Mouse (Mus musculus) embryonic facial prominence, embryonic 11.5 days (tissue): ENCODE results near the gene F2rl1. TPM values are rescaled to one million over a fixed set of nuclear protein-coding genes. Genes with fewer than 3 reads are reported as not detected.

Experiments
- ATAC-seq: fragments of 200-750 bp; cut with Nextera tagmentation; replicated peaks from 2 replicates; pipeline ENCODE4 v1.8.0; 2017; ENCODE audit warnings: low read depth; ENCODE audit not compliant: insufficient number of reproducible peaks, low FRiP score, low TSS enrichment
- DNase-seq: peaks from one replicate; pipeline ENCODE4 v3.0.0-alpha.2; 2015; ENCODE audit warnings: low spot score
- H3K27ac ChIP-seq: fragments of 300-500 bp; sonication (generic); replicated peaks from 2 replicates; pipeline ENCODE4 v1.5.1; 2014; ENCODE audit warnings: mild to moderate bottlenecking, low read depth, low read length, control low read depth
- H3K27me3 ChIP-seq: fragments of 300-500 bp; sonication (generic); 2 replicates; pipeline ENCODE4 v1.6.1; 2014; ENCODE audit warnings: mild to moderate bottlenecking, low read length, moderate library complexity, mixed read lengths; ENCODE audit not compliant: control insufficient read depth, insufficient read depth
- H3K36me3 ChIP-seq: fragments of 300-500 bp; sonication (generic); replicated peaks from 2 replicates; pipeline ENCODE4 v1.6.1; 2014; ENCODE audit warnings: low read depth, mild to moderate bottlenecking, low read length, moderate library complexity, mixed read lengths; ENCODE audit not compliant: control insufficient read depth, insufficient read depth
- H3K4me1 ChIP-seq: fragments of 300-500 bp; sonication (generic); 2 replicates; pipeline ENCODE4 v1.6.1; 2014; ENCODE audit warnings: low read length, mixed read lengths; ENCODE audit not compliant: control insufficient read depth, insufficient read depth
- H3K4me2 ChIP-seq: fragments of 300-500 bp; sonication (generic); 2 replicates; pipeline ENCODE4 v1.6.1; 2014; ENCODE audit warnings: low read depth, mild to moderate bottlenecking, control low read depth, low read length, moderate library complexity
- H3K4me3 ChIP-seq: fragments of 300-500 bp; sonication (generic); 2 replicates; pipeline ENCODE4 v1.5.1; 2014; ENCODE audit warnings: low read depth, low read length, control low read depth
- H3K9ac ChIP-seq: fragments of 300-500 bp; sonication (generic); replicated peaks from 2 replicates; pipeline ENCODE4 v1.6.1; 2014; ENCODE audit warnings: mild to moderate bottlenecking, control low read depth, low read length
- H3K9me3 ChIP-seq: fragments of 300-500 bp; sonication (generic); replicated peaks from 2 replicates; pipeline ENCODE4 v1.6.1; 2016; ENCODE audit warnings: mild to moderate bottlenecking, low read length, inconsistent platforms, mixed read lengths; ENCODE audit not compliant: control insufficient read depth
- WGBS: fragments of 180-500 bp; shearing (Covaris S2); extraction: QIAGEN DNeasy Blood & Tissue Kit; methylation state at CpG from one replicate; pipeline ENCODE4 v1.1.7; 2014; 5-methylcytosine and 5-hydroxymethylcytosine counted together
- polyA plus RNA-seq: library from polyadenylated mRNA; unstranded; fragments of >200 nt; fragmentation: Nextera tagmentation; extraction: Ambion mirVana; gene quantifications from 2 replicates; pipeline ENCODE4 v1.2.1, GENCODE M21; 2014

The F2rl1 gene
- polyA plus RNA-seq, 1 experiment from 2014 or later = 0.38 TPM

GRCm38 (mm10) chr13:95503279-95503917 is 21.6 kb downstream of the F2rl1 start:
- H3K36me3 ChIP-seq = no peaks in the 10 kb centered on the region

DNA sequence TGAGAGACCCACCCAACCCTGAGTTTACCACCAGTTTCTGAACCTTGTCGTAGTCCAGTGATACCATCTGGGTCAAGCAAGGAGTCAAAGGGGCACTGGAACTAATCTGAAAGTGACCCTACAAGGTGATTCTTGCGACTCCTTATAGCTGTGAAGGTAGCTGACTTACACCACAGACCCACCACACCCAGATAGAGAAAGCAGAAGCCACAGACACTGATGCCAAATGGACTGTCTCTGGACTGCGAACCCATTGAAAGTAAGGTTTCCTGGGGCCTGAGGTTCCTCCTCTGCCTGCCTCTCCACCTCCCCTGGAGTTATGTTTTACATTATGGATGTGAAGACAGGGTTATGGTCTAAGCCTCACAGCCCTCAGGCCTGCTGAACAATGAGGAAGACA is 28.4 kb downstream of the F2rl1 start:
- ATAC-seq = no peak
- H3K27ac ChIP-seq = no peak overlapping the region
- no peaks in the 10 kb centered on the region for H3K4me1 ChIP-seq
- no peaks in the 10 kb centered on the region for H3K36me3 ChIP-seq
- DNase-seq = no peak
- H3K4me2 ChIP-seq = no peak overlapping the region
- WGBS = 94% methylated on average over 3 of the region's 3 CpGs
- no peak overlapping the region for H3K9ac ChIP-seq
- no peaks in the 10 kb centered on the region for H3K9me3 ChIP-seq
- H3K27me3 ChIP-seq = no peaks in the 10 kb centered on the region
- H3K4me3 ChIP-seq = no peak overlapping the region

More at GRCm38 (mm10) chr13:95503279-95503917, 21.6 kb downstream of the F2rl1 start:
- no peaks in the 10 kb centered on the region for H3K4me1 ChIP-seq
- H3K27me3 ChIP-seq = no peaks in the 10 kb centered on the region
- no peak overlapping the region for H3K4me3 ChIP-seq
- no peaks in the 10 kb centered on the region for H3K9me3 ChIP-seq
- ATAC-seq = no peak
- H3K9ac ChIP-seq = no peak overlapping the region
- no peak overlapping the region for H3K4me2 ChIP-seq
- 75% methylated on average over 8 of the region's 8 CpGs for WGBS
- H3K27ac ChIP-seq = no peak overlapping the region
- DNase-seq = no peak

- H3K27ac ChIP-seq = no peak overlapping the region
- DNase-seq = no peak
- no peaks in the 10 kb centered on the region for H3K27me3 ChIP-seq
- no peaks in the 10 kb centered on the region for H3K36me3 ChIP-seq
- 72% methylated on average over 8 of the region's 8 CpGs for WGBS
- no peaks in the 10 kb centered on the region for H3K4me1 ChIP-seq
- H3K4me2 ChIP-seq = no peak overlapping the region
- no peaks in the 10 kb centered on the region for H3K9me3 ChIP-seq
- no peak overlapping the region for H3K9ac ChIP-seq
- no peak for ATAC-seq
- no peak overlapping the region for H3K4me3 ChIP-seq
Observed at GRCm38 (mm10) chr13:95494812-95495211, 30.2 kb downstream of the F2rl1 start.

- Histone ChIP-seq H3K27ac (no peak overlapping the region), H3K4me2 (no peak overlapping the region), H3K27me3 (no peaks in the 10 kb centered on the region)
Observed at GRCm38 (mm10) chr13:95493296-95493695, 31.7 kb downstream of the F2rl1 start.

DNA sequence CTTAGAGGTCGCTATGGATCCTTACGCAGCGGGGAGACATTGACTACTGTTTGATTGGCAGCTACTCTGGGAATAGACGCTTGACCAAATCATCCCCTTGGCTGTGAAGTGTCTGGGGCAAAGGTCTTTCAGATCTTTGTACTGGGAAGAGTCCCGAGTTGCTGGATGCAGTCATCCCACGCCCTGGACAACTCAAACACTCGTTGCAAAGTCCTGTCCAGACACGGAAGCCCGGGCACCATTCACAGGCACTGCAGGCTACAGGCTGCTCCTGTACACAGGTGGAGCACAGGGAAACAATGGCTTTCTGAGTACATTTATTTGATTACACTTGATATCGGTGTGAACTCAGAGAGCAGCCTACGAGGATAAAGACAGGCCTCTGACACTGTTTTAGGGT is 33.7 kb downstream of the F2rl1 start:
- H3K36me3 ChIP-seq = no peaks in the 10 kb centered on the region
- DNase-seq (no peak), ATAC-seq (no peak)
- no peaks in the 10 kb centered on the region for H3K9me3 ChIP-seq
- 72% methylated on average over 11 of the region's 11 CpGs for WGBS
- H3K4me3 ChIP-seq = no peak overlapping the region
- no peak overlapping the region for H3K4me2 ChIP-seq
- H3K27me3 ChIP-seq = no peaks in the 10 kb centered on the region
- H3K9ac ChIP-seq = no peak overlapping the region
- H3K27ac ChIP-seq = no peak overlapping the region
- no peaks in the 10 kb centered on the region for H3K4me1 ChIP-seq

More at GRCm38 (mm10) chr13:95493296-95493695, 31.7 kb downstream of the F2rl1 start:
- WGBS = 61% methylated on average over 5 of the region's 5 CpGs
- Histone ChIP-seq H3K36me3 (no peaks in the 10 kb centered on the region), H3K9me3 (no peaks in the 10 kb centered on the region), H3K4me3 (no peak overlapping the region), H3K9ac (no peak overlapping the region), H3K4me1 (no peaks in the 10 kb centered on the region)
- no peak for DNase-seq
- ATAC-seq = no peak

GRCm38 (mm10) chr13:95484664-95485063 is 40.4 kb downstream of the F2rl1 start:
- 63% methylated on average over 5 of the region's 5 CpGs for WGBS
- Histone ChIP-seq H3K9ac (no peak overlapping the region), H3K36me3 (no peaks in the 10 kb centered on the region), H3K4me2 (no peak overlapping the region), H3K4me1 (no peaks in the 10 kb centered on the region), H3K27ac (no peak overlapping the region), H3K27me3 (no peaks in the 10 kb centered on the region), H3K4me3 (no peak overlapping the region), H3K9me3 (no peaks in the 10 kb centered on the region)
- DNase-seq (peak; percentile 22), ATAC-seq (no peak)

DNA sequence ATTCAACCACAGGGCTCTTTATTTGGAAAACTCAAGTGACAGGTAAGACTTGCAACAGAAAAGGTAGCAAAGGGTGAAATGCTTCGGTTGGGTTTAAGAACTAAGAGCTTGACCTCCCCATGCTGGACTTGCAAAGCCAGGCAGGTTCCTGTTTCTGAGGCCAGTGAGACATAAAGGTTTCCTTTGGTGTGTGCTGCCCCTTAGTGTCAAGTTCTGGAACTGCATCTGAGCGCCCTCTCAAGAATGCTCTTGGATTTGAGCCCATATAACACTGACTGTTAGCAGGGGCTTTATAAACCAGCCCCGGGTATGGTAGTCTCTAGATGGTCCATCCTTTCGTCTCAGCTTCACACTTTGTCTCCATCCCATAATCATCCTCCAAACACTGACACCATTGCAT is 43.6 kb downstream of the F2rl1 start:
- H3K4me3 ChIP-seq = no peak overlapping the region
- no peaks in the 10 kb centered on the region for H3K36me3 ChIP-seq
- H3K9ac ChIP-seq = no peak overlapping the region
- 20% methylated on average over 4 of the region's 4 CpGs for WGBS
- H3K4me1 ChIP-seq = no peaks in the 10 kb centered on the region
- no peaks in the 10 kb centered on the region for H3K27me3 ChIP-seq
- no peak overlapping the region for H3K4me2 ChIP-seq
- no peak overlapping the region for H3K27ac ChIP-seq
- peak; percentile 48; the same call in 1 of the 2 replicates for ATAC-seq
- peak; percentile 91 for DNase-seq
- no peaks in the 10 kb centered on the region for H3K9me3 ChIP-seq

DNA sequence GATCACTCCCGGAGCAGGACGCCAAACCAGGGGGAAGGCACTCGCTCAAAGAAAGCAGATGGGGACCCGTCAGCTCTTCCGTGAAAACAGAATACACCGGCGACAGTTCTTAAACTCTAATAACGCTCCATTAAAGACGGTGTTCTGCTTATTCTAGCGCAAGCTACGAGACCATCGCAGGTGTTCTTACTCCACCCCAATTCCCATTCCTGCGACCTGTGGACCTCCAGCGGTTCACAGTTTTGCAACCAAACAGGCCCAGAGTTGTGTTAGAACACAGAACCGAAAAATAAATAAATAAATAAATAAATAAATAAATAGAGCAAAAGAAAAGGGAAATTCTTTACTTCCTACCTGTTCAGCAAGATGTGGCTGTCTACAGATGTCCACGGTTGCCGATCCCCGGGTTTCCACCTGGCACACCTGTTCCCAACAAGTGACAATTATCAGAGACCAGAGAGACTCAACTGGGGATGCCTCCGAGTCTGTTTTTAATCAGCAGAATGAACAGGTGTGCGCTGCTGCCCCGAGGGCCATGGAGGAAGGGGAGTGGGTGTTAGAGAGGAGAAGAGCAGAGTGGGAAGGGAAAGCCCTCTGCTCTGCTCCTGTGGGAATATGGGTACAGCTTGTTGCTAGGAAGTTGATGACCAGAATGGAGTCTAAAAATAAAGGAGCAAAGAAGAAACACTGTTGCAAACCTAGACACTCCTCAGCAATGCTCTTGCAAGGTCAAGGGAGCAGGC is 46.2 kb downstream of the F2rl1 start, which contains the start of gene S100z:
TSS of gene S100z (minus strand) at position 51 of the 743 bp plus-strand sequence.
- ATAC-seq = no peak
- 86% methylated on average over 21 of the region's 21 CpGs for WGBS

More for the DNA sequence above, 46.2 kb downstream of the F2rl1 start, which contains the start of gene S100z:
- no peak within 1 kb of the TSS for H3K4me2 ChIP-seq
- DNase-seq = no peak
- H3K4me3 ChIP-seq = no peak within 1 kb of the TSS
- no peaks in the 10 kb centered on the region for H3K4me1 ChIP-seq
- no peaks in the 10 kb centered on the region for H3K9me3 ChIP-seq
- no peaks in the 10 kb centered on the region for H3K36me3 ChIP-seq
- no peaks in the 10 kb centered on the region for H3K27me3 ChIP-seq
- H3K9ac ChIP-seq = no peak within 1 kb of the TSS
- H3K27ac ChIP-seq = no peak within 1 kb of the TSS
